9 mouse cellular contexts compared by ENCODE assay signal in the genomic region with DNA sequence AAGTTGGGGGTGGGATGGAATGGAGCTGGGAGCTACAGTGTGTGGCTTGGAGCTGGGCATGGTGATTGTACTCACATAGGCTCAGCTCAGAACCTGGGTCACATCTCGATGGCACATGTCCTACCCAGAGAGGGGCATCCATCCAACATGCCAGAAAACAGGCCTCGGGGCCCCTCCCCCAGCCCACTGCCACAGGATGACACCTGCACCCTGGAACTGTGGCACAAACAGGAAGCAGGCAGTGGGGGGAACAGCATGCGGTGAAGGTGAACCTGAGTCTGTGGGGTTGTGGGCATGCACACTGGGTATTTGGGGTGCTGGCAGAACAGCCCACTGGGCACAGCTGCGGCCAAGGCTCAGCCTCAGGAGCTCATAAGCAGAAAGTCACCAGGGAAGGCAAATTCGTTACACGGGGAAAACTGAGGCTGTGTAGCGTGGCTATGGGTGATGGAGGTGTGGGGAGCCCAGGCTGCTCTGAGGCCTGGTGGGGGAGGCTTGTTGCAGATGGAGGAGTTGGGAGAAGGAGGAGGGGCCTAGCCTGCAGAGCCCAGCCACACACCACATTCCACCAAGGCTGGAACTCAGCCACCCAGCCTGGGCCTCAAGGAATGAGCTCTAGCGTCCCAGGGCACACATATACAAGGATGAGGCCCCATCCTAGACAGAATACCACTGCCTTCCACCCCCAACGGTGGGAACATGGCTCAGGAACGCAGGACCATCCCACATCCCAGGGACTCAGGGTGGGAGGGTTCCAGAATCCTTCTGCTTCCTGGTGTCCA. TPM values are rescaled to one million over a fixed set of nuclear protein-coding genes. Genes with fewer than 3 reads are reported as not detected.
A peak's percentile ranks its signal among the peaks of the same experiment; 100 is the strongest.
DNase-seq lines count a peak whose midpoint lies in the region; ATAC-seq and TF ChIP-seq lines count a peak whose summit lies in the region.
"Had no signal": no experiment of that assay in that cellular context is flagged by ENCODE, and none has a peak within 500 bp of the region (broad histone marks: within the 10 kb centered on the region; RNA-seq: fewer than 3 reads in every experiment).

No protein-coding gene starts in this region.

- 34% methylated on average over 10 of the region's 10 CpGs for WGBS in heart, embryonic 16.5 days
- 62% methylated on average over 10 of the region's 10 CpGs for WGBS in liver, embryonic 11.5 days

- ATAC-seq in heart, embryonic 16.5 days (replicated peaks; ENCODE audit: extremely low read depth, insufficient read depth, low FRiP score), result peak; percentile 77
- ATAC-seq in liver, embryonic 11.5 days (replicated peaks; ENCODE audit: low FRiP score), result no peak

- peaks cover 27% of the 10 kb centered on the region for H3K36me3 ChIP-seq in heart, embryonic 16.5 days (ENCODE audit: control insufficient read depth, insufficient read depth)
- H3K36me3 ChIP-seq in liver, embryonic 11.5 days (ENCODE audit: control insufficient read depth, insufficient read depth, low read length), result peaks cover 27% of the 10 kb centered on the region

- peak; percentile 38 for DNase-seq in gastrocnemius, adult 2 months
- no peak for DNase-seq in gastrocnemius, postnatal 36 days
- DNase-seq in CD4-positive, CD25-positive, alpha-beta regulatory T cell, adult 2 months (ENCODE audit: low read depth, low spot score), result peak; percentile 64
- DNase-seq in liver, embryonic 11.5 days (ENCODE audit: low spot score), result no peak
- peak; percentile 88 to 93 for DNase-seq in thymus, adult 18-20 months
- DNase-seq in layer of hippocampus, adult 18-20 months (ENCODE audit: low spot score in 2 of 2), result no peak
- no peak for DNase-seq in layer of hippocampus, postnatal 10 days (ENCODE audit: low spot score in 2 of 2)

- peak overlapping the region; percentile 54 for H3K4me2 ChIP-seq in heart, embryonic 16.5 days (ENCODE audit: low read depth, low read length)
- peak overlapping the region; percentile 40 for H3K4me2 ChIP-seq in liver, embryonic 11.5 days

- peak overlapping the region; percentile 67 for H3K9ac ChIP-seq in heart, embryonic 16.5 days (ENCODE audit: low read length)
- no peak overlapping the region; the same call in 1 of the 2 replicates for H3K9ac ChIP-seq in liver, embryonic 11.5 days (ENCODE audit: low read depth, low read length)

- no peaks in the 10 kb centered on the region for H3K9me3 ChIP-seq in heart, embryonic 16.5 days (replicated peaks; ENCODE audit: control insufficient read depth, low read length)
- H3K9me3 ChIP-seq in liver, embryonic 11.5 days (ENCODE audit: control insufficient read depth, low read length), result no peaks in the 10 kb centered on the region

- H3K27ac ChIP-seq in gastrocnemius, adult 2 months, result peak overlapping the region; percentile 76
- H3K27ac ChIP-seq in heart, embryonic 16.5 days (ENCODE audit: low read length), result peak overlapping the region; percentile 93
- H3K27ac ChIP-seq in liver, embryonic 11.5 days (ENCODE audit: low read depth, low read length), result peak overlapping the region; percentile 60

- no peaks in the 10 kb centered on the region for H3K27me3 ChIP-seq in heart, embryonic 16.5 days (ENCODE audit: control insufficient read depth, insufficient read depth, low read length)
- peaks cover 11% of the 10 kb centered on the region for H3K27me3 ChIP-seq in liver, embryonic 11.5 days (replicated peaks; ENCODE audit: control insufficient read depth, insufficient read depth, low read length)

- TF ChIP-seq CTCF in gastrocnemius, adult 2 months (IDR thresholded peaks at IDR 0.05), result no peak

- peaks cover 40% of the 10 kb centered on the region for H3K4me1 ChIP-seq in heart, embryonic 16.5 days (ENCODE audit: control insufficient read depth, insufficient read depth, low read length)
- H3K4me1 ChIP-seq in liver, embryonic 11.5 days (replicated peaks; ENCODE audit: control insufficient read depth, insufficient read depth, low read length), result peaks cover 34% of the 10 kb centered on the region

- H3K4me3 ChIP-seq in gastrocnemius, adult 2 months, result peak overlapping the region; percentile 50
- H3K4me3 ChIP-seq in heart, embryonic 16.5 days (ENCODE audit: low read length), result peak overlapping the region; percentile 35
- H3K4me3 ChIP-seq in liver, embryonic 11.5 days (ENCODE audit: low read depth, low read length), result peak overlapping the region; percentile 16; the same call in 1 of the 2 replicates

- intact Hi-C loops in gastrocnemius, adult 2 months (cut with DNase I), result no loop called here
- intact Hi-C loops in gastrocnemius, postnatal 36 days (cut with DNase I), result no loop called here

RNA-seq across cellular contexts. Expression of a gene that starts 0.9 kb away (rescaled TPM):
- total RNA-seq in gastrocnemius, adult 2 months (2021), result under 1 TPM; 0.43 to 0.75 TPM
- total RNA-seq in gastrocnemius, postnatal 36 days (2021), result under 1 TPM; 0.87 to 0.99 TPM
- polyA plus RNA-seq in heart, embryonic 16.5 days (2015; fragmentation: Nextera tagmentation; extraction: Ambion mirVana), result 15.2 and 16.3 TPM in 2 replicates
- polyA plus RNA-seq in liver, embryonic 11.5 days (2014; fragmentation: Nextera tagmentation; extraction: Ambion mirVana), result 7.8 and 7.9 TPM in 2 replicates
- total RNA-seq in layer of hippocampus, adult 18-20 months (2021), result 1 to 10 TPM in 1 of 2 experiments, under 1 TPM in 1; 0.74 to 1.0 TPM
- total RNA-seq in layer of hippocampus, postnatal 10 days (2021), result 1 to 10 TPM; 1.9 to 2.9 TPM
- total RNA-seq: MEL had no signal

RNA-seq across cellular contexts. Expression of a gene that starts 8.5 kb away (rescaled TPM):
- total RNA-seq in gastrocnemius, adult 2 months (2021), result 10 to 100 TPM in 1 of 2 experiments, 1 to 10 TPM in 1; 8.5 to 11.5 TPM
- total RNA-seq in gastrocnemius, postnatal 36 days (2021), result 10 to 100 TPM in 1 of 2 experiments, 1 to 10 TPM in 1; 7.6 to 10.2 TPM
- 28.1 and 29.6 TPM in 2 replicates for polyA plus RNA-seq in heart, embryonic 16.5 days (2015; fragmentation: Nextera tagmentation; extraction: Ambion mirVana)
- polyA plus RNA-seq in liver, embryonic 11.5 days (2014; fragmentation: Nextera tagmentation; extraction: Ambion mirVana), result 49.9 and 51.9 TPM in 2 replicates
- 10 to 100 TPM; 31.1 to 31.2 TPM for total RNA-seq in layer of hippocampus, adult 18-20 months (2021)
- 10 to 100 TPM; 24.7 to 25.6 TPM for total RNA-seq in layer of hippocampus, postnatal 10 days (2021)

RNA-seq across cellular contexts. Expression of a gene that starts 13.7 kb away (rescaled TPM):
- 1 to 10 TPM in 1 of 2 experiments, under 1 TPM in 1; 0.69 to 1.3 TPM for total RNA-seq in gastrocnemius, adult 2 months (2021)
- total RNA-seq in gastrocnemius, postnatal 36 days (2021), result 1 to 10 TPM; 1.1 to 1.3 TPM
- 0.08 and 0.11 TPM in 2 replicates for polyA plus RNA-seq in heart, embryonic 16.5 days (2015; fragmentation: Nextera tagmentation; extraction: Ambion mirVana)
- not detected in 2 replicates for polyA plus RNA-seq in liver, embryonic 11.5 days (2014; fragmentation: Nextera tagmentation; extraction: Ambion mirVana)
- 1 to 10 TPM; 1.8 TPM for total RNA-seq in layer of hippocampus, adult 18-20 months (2021)
- total RNA-seq in layer of hippocampus, postnatal 10 days (2021), result 1 to 10 TPM in 1 of 2 experiments, under 1 TPM in 1; 0.94 to 1.2 TPM
- total RNA-seq: MEL had no signal

RNA-seq across cellular contexts. Expression of a gene that starts 20.9 kb away (rescaled TPM):
- total RNA-seq in gastrocnemius, adult 2 months (2021), result 10 to 100 TPM; 22.9 to 28.2 TPM
- total RNA-seq in gastrocnemius, postnatal 36 days (2021), result 10 to 100 TPM; 19.7 to 20.9 TPM
- polyA plus RNA-seq in heart, embryonic 16.5 days (2015; fragmentation: Nextera tagmentation; extraction: Ambion mirVana), result 86.5 and 86.8 TPM in 2 replicates
- polyA plus RNA-seq in liver, embryonic 11.5 days (2014; fragmentation: Nextera tagmentation; extraction: Ambion mirVana), result 68.6 and 69.2 TPM in 2 replicates
- total RNA-seq in layer of hippocampus, adult 18-20 months (2021), result 10 to 100 TPM; 32.4 to 37.0 TPM
- 10 to 100 TPM; 25.1 to 30.9 TPM for total RNA-seq in layer of hippocampus, postnatal 10 days (2021)

RNA-seq across cellular contexts. Expression of a gene that starts 27.9 kb away (rescaled TPM):
- 1 to 10 TPM; 2.2 to 3.3 TPM for total RNA-seq in gastrocnemius, adult 2 months (2021)
- total RNA-seq in gastrocnemius, postnatal 36 days (2021), result 1 to 10 TPM; 2.2 to 2.6 TPM
- 16.5 and 17.6 TPM in 2 replicates for polyA plus RNA-seq in heart, embryonic 16.5 days (2015; fragmentation: Nextera tagmentation; extraction: Ambion mirVana)
- 11.2 TPM in 2 replicates for polyA plus RNA-seq in liver, embryonic 11.5 days (2014; fragmentation: Nextera tagmentation; extraction: Ambion mirVana)
- 10 to 100 TPM; 42.2 to 44.4 TPM for total RNA-seq in layer of hippocampus, adult 18-20 months (2021)
- 10 to 100 TPM; 37.0 to 40.8 TPM for total RNA-seq in layer of hippocampus, postnatal 10 days (2021)

Comparison
In these comparisons a context has a peak if more than half of its experiments do, and no peak if none do; other contexts are left out.
1. DNase-seq: peak in gastrocnemius, adult 2 months (single experiment), CD4-positive, CD25-positive, alpha-beta regulatory T cell, adult 2 months (single experiment) and thymus, adult 18-20 months (2 of 2); none in gastrocnemius, postnatal 36 days (0 of 2), liver, embryonic 11.5 days (single experiment), layer of hippocampus, adult 18-20 months (0 of 2) and layer of hippocampus, postnatal 10 days (0 of 2).
2. Peak in every context shown above with its lines, with median percentiles within 50 percentile points of each other: H3K27ac ChIP-seq and H3K4me3 ChIP-seq.